Mouse (Mus musculus): ENCODE results near the gene Ltbp3.

Gene Ltbp3

GRCm38 (mm10) chr19:5725029-5725707, 15.5 kb upstream of the Ltbp3 start:
- peak; percentile 63 for DNase-seq

- peak; percentile 92 for DNase-seq
These were observed 14.8 kb upstream of the Ltbp3 start, which contains the start of gene Ehbp1l1 for GRCm38 (mm10) chr19:5725767-5726515. TSS of gene Ehbp1l1 (minus strand) at chr19:5726317.

- peak; percentile 82 for DNase-seq
These were observed 13.6 kb upstream of the Ltbp3 start for GRCm38 (mm10) chr19:5726961-5727578.

- peak; percentile 93 for DNase-seq
These were observed 13.0 kb upstream of the Ltbp3 start for GRCm38 (mm10) chr19:5727701-5728100.

DNA sequence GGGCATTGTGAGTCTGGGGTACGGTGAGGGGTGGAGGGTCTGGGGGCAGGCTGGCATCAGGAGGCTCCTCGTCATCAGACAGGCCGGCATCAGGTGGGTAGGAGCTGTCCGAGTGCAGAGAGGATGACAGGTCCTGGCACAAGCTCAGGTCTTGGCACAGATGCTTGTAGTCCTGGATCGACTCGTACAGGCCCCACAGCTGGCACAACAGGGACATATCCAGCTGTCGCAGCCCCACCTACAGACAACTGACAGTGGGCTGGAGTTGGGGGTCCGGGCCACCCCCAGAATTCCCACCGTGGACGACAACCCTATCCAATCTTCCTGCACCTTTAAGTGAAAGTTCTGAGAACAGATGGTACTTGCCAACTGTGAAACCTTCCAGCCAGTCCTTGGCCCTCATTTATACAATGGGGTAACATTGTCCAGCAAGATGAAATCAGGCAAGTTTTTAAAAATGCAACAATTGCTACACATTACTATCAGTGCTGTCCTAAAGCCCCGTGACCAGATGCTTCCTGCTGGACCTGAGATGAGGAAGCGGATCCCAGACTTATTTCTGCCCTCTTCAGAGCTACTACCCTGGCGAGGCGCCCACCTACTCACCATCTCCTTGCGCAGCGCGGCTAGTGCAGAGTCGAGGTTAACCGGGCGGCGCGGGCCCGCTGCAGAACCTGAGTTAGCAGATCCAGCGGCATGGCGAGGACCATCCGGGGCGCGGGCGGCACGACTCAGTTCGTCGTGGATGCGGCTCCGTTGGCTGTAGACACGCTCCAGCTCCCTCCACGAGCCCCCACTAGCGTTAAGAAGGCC, 11.9 kb upstream of the Ltbp3 start:
- peak; percentile 67 for DNase-seq

DNA sequence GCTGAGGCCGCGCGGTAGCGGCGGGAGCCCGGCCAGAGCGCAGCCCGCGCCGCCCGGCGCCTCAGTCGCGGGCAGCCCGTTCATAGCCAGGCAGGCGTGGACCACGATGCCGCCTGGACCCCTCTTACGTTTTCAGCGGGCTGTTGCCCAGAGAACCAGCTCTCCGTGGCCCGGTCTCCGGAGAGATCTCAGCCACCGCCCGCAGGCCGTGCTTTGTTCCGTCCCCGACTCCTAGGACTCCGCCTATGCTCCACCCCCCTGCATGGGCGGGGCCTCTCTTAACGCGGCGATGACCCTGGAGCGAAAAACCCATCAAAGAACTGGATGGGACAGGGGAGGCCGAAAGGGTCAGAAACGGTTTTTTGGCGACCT, 11.3 kb upstream of the Ltbp3 start, which contains the start of gene Fam89b:
TSS of gene Fam89b (minus strand) at position 210 of the 372 bp plus-strand sequence.
- peak; percentile 94 for DNase-seq

DNA sequence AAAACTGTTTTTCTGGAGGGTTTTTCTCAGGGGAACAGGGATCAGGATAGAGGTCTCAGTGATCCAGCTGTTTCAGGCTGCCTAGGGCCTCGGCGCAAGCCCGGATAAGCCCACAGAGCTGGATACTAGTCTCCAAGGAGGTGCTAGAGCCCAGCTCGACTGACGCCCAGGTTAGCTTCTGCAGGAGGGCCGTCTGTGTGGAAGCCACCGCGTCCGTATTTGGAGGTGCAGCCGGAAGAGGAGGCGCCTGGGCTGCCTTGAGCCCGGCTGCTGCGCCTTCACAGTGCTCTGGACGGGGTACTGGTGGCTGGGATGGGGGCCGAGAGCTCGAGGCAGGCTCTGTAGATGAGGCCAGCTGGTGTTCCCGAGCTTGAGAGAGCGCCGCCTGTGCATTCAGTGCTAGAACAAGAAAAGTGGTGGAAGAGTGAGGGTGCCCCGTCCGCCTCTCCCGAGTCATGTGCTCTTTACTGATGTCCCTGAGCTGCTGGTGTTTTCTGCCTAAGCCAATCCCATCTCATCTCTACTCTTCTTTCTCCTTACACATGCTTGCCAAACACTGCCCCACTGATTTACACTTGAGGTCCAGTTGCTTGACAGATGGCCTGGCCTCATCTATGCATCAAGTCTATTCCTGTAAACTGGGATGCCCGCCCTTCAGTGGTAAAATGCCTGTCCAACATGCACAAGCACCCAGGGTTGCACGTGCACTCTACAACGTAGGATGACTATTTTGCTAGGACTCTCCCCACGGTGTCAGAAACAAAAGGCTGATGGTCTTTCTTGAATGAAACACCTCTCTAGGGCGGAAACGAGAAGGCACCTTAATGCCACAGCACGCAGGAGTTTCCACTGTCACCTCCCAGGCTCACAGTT, 10.2 kb upstream of the Ltbp3 start:
- no peak for DNase-seq

DNA sequence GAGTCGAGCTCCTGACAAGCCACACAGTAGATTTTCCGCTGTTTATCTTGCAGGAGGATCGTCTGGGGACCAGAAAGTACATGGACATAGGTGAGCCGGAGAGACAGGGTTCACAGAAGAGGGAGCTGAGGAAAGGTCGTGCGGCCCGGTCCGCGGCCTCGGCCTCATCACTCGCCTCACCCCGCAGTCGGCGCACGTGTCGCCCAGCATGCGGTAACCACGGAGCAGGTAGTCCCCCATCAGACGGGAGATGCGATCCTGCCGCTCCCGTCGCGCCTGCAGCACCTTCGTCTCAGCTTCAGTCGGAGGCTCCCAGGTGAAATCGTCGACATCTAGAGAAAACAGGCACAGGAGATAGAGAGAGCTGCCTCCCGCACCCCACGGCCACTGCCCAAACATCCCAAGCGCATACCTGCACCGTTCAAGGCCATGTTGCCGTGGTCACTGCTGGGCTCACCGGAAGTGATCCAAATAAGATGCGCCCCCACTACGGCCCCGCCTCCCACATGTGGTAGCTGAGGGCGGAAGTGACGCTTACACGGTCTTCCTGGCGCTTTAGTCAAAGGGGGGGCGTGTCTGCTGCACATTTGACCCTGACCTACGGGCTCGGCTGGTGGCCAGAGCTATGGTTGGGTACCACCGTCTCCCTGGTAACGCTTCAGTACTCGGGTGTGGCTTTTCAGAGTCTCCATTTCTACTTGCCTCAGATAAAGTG, 9.3 kb upstream of the Ltbp3 start:
- peak; percentile 91 for DNase-seq

DNA sequence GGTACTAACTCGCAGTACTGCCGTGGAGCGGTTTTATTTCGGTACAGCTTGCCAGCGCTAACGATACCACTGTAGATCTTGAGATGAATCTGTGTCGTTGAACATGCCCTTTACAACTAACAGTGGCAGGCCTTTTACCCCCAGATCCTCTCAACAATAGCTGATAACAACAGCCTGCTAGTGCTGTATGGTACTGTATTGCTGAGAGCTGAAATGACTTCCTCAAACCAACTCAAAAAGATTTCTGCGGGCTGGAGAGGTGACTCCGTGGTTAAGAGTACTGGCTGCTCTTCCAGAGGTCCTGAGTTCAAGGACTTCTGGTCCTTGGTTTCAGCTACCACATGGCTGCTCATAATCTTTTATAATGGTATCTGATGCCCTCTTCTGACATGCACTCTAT, 6.4 kb upstream of the Ltbp3 start:
- no peak for DNase-seq

DNA sequence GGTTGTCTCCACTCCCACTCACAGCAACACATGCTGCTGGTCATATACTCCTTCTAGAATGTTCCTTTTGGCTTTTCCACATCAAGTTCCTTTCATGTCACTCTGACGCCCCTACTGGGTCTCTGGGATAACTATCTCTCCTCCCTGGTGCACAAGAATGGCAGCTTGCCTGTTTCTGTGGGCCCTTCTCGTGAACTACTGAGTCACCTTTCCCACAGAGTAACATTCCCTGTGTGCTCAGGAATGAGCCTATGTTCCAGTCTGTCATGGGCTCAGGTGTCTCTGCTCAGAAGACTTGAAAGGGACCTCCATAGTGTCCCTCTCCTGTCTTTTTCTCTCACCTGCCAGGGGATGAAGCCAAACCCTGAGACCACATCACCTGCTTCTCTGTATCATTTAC, 1.3 kb upstream of the Ltbp3 start:
- DNase-seq, result no peak

- peak; percentile 59 for DNase-seq
These were observed 1.0 kb downstream of the Ltbp3 start for GRCm38 (mm10) chr19:5741641-5742240.

DNA sequence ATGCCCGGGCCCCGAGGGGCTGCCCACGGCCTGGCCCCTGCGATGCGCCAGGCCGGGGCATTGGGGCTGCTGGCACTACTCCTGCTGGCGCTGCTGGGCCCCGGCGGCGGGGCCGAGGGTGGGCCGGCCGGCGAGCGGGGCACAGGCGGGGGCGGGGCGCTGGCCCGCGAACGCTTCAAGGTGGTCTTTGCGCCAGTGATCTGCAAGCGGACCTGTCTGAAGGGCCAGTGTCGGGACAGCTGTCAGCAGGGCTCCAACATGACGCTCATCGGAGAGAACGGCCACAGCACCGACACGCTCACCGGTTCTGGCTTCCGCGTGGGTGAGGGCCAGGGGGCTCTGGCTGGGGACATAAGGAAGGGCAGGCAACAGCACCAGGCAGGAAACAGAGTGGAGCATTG, 1.5 kb downstream of the Ltbp3 start:
- no peak for DNase-seq

GRCm38 (mm10) chr19:5743576-5743975, 2.9 kb downstream of the Ltbp3 start:
- no peak for DNase-seq

- DNase-seq, result peak; percentile 45
These were observed 5.3 kb downstream of the Ltbp3 start for GRCm38 (mm10) chr19:5745756-5746710.

GRCm38 (mm10) chr19:5746907-5747363, 6.2 kb downstream of the Ltbp3 start:
- DNase-seq, result peak; percentile 39

DNA sequence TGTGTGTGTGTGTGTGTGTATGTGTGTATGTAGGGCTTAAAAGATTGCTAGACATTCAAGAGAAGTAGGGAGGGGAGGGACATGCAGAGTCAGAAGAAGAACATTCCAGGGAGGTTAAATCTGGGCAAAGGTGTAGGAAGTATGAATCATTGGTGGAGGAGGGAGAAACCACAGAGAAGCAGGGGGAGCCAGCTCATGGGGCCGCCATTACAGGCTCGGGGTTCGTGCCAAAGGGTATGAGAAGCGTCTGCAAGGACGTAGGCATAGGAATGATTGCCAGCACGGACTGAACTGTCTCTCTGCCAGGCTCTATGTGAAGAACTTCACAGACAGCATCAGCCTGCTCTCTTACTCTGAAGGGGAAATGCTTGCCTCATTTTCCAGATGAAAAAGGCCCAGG, 8.8 kb downstream of the Ltbp3 start:
- no peak for DNase-seq

DNA sequence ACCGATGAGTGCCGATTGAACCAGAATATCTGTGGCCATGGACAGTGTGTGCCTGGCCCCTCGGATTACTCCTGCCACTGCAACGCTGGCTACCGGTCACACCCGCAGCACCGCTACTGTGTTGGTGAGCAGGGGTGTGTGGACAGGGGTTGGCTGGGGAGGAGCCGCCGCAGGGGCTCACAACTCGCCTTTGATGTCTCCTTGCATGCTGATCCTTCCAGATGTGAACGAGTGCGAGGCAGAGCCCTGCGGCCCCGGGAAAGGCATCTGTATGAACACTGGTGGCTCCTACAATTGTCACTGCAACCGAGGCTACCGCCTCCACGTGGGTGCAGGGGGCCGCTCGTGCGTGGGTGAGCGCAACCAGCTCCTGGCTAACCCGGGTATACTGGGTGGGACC, 10.2 kb downstream of the Ltbp3 start:
- DNase-seq, result no peak

DNA sequence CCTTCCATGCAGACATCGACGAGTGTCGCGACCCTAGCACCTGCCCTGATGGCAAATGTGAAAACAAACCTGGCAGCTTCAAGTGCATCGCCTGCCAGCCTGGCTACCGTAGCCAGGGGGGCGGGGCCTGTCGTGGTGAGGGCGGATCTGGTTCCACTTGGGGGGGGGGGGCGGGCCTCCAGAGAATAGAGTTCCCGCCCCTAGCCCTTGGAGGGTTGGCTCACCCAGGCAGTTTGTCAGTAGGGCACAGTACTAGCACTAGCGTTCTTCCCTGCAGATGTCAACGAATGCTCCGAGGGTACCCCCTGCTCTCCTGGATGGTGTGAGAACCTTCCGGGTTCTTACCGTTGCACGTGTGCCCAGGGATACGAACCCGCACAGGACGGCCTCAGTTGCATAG, 11.0 kb downstream of the Ltbp3 start:
- DNase-seq, result peak; percentile 51

DNA sequence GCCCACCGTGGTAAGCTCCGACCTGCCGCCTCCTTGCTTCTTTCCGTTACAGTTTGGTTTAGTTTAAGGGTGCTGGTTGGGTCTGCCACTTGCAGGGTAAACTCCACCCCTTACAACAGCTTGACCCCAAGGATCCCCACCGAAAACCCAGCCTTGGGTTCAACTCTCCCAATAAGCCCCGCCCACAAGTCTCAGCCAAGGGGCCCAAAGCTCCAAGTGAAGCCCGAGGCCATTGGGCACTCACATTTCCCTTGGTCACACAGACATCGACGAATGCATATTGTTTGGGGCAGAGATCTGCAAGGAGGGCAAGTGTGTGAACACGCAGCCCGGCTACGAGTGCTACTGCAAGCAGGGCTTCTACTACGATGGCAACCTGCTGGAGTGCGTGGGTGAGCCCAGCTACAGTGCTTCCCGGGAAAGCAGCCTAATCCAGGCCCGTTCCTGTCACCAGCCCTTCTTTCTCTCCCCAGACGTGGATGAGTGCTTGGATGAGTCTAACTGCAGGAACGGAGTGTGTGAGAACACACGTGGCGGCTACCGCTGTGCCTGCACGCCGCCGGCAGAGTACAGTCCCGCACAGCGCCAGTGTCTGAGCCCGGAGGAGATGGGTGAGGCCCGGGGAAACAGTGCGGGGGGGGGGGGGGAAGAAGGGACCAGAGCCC, 15.7 kb downstream of the Ltbp3 start:
- DNase-seq, result no peak

Data from liver (tissue).